Mouse (Mus musculus) forebrain, embryonic 12.5 days (tissue): ENCODE data around the gene F2r. TPM values are rescaled to one million over a fixed set of nuclear protein-coding genes. Genes with fewer than 3 reads are reported as not detected.

Source experiments
- ATAC-seq: fragments of 200-750 bp; cut with Nextera tagmentation; 2 replicates; pipeline ENCODE4 v1.8.0; 2017; ENCODE audit warnings: moderate TSS enrichment; ENCODE audit not compliant: low FRiP score
- H3K27ac ChIP-seq: fragments of 300-500 bp; sonication (generic); 2 replicates; pipeline ENCODE4 v1.5.1; 2016; ENCODE audit warnings: mild to moderate bottlenecking
- H3K27me3 ChIP-seq: fragments of 300-500 bp; sonication (generic); 2 replicates; pipeline ENCODE4 v1.6.1; 2016; ENCODE audit warnings: mild to moderate bottlenecking
- H3K36me3 ChIP-seq: fragments of 300-500 bp; sonication (generic); replicated peaks from 2 replicates; pipeline ENCODE4 v1.6.1; 2016; ENCODE audit warnings: mild to moderate bottlenecking
- H3K4me1 ChIP-seq: fragments of 300-500 bp; sonication (generic); 2 replicates; pipeline ENCODE4 v1.6.1; 2016
- H3K4me2 ChIP-seq: fragments of 300-500 bp; sonication (generic); 2 replicates; pipeline ENCODE4 v1.6.1; 2016; ENCODE audit warnings: mild to moderate bottlenecking, moderate library complexity
- H3K4me3 ChIP-seq: fragments of 300-500 bp; sonication (generic); replicated peaks from 2 replicates; pipeline ENCODE4 v1.5.1; 2016; ENCODE audit warnings: mild to moderate bottlenecking
- H3K9ac ChIP-seq: fragments of 300-500 bp; sonication (generic); 2 replicates; pipeline ENCODE4 v1.6.1; 2016; ENCODE audit warnings: mild to moderate bottlenecking
- H3K9me3 ChIP-seq: fragments of 300-500 bp; sonication (generic); 2 replicates; pipeline ENCODE4 v1.6.1; 2016
- WGBS: fragments of 180-500 bp; shearing (Covaris S2); methylation state at CpG from one replicate; pipeline ENCODE4 v1.1.7; 2016; 5-methylcytosine and 5-hydroxymethylcytosine counted together
- polyA plus RNA-seq: library from polyadenylated mRNA; unstranded; fragments of >200 nt; fragmentation: Nextera tagmentation; extraction: Ambion mirVana; gene quantifications from 2 replicates; pipeline ENCODE4 v1.2.1, GENCODE M21; 2016

F2r gene
- polyA plus RNA-seq, 1 experiment from 2014 or later, result 109 TPM

DNA sequence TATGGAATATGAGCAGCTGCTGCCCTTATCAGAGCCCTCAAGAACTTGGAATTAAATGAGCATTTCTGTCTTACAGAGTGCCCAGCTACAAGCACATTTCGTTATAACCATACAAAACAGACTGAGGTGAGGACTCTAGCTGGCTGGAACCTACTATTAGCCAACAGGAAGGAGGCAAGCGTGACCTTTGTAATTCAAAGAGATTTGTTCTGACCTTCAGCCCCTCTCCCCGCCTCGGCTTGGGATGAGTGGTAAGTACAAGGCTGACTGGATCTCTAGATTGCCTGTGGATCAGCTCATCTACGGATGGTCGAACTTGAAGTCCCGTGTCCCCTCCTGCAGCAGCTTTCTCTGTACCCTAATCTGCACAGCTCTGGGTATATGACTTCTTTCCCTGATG, 8.4 kb upstream of the F2r start:
- no peak overlapping the region for H3K27ac ChIP-seq
- H3K4me3 ChIP-seq, result no peak overlapping the region
- H3K27me3 ChIP-seq, result no peaks in the 10 kb centered on the region
- peaks cover 30% of the 10 kb centered on the region for H3K36me3 ChIP-seq
- H3K4me2 ChIP-seq, result no peak overlapping the region
- H3K9me3 ChIP-seq, result no peaks in the 10 kb centered on the region
- no peaks in the 10 kb centered on the region for H3K4me1 ChIP-seq
- no peak for ATAC-seq
- no peak overlapping the region for H3K9ac ChIP-seq
- 80% methylated on average over 7 of the region's 7 CpGs for WGBS

DNA sequence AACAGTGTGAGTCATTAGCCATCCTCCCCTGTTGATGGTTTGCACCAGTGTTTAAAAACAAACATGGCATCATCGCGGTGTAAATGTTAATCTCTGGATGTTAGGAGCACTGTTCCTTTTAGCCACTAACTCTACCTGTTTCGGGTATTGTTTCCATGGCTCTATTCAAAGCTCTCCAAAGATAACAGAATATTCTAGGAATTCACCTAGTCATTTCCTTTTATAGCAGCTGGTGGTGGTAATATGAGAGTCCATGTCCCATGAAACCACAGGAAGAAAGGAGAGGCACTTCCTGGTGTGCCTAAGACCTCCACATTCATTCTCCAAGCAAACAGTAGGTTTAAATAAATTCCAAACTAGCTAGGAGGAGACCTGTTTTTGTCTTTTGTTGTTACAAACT, 4.8 kb upstream of the F2r start:
- WGBS, result 91% methylated on average over 3 of the region's 3 CpGs
- H3K36me3 ChIP-seq, result peaks cover 5% of the 10 kb centered on the region; the same call in 1 of the 2 replicates

DNA sequence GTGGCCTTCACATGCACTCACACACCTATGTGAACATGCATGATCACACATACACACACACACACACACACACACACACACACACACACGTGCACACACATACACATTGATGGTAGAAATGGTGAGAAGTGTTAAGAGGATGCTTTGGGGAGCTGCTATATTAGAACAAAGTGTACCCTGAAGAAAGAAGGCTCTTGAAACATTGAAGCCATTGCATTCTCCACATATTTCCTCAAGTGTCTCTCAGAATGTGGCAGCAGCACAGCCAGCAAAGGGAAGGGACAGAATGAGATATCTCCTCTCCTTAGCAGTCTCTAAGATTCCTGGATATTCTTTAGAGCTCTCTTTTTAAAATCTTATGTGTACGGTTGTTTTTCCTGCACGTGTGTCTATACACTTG, 3.3 kb upstream of the F2r start:
- H3K4me2 ChIP-seq, result no peak overlapping the region
- H3K36me3 ChIP-seq, result no peaks in the 10 kb centered on the region
- WGBS, result 85% methylated on average over 3 of the region's 3 CpGs
- peaks cover 6% of the 10 kb centered on the region for H3K4me1 ChIP-seq
- no peak overlapping the region for H3K27ac ChIP-seq
- no peak overlapping the region for H3K9ac ChIP-seq
- ATAC-seq, result no peak
- H3K27me3 ChIP-seq, result no peaks in the 10 kb centered on the region
- H3K4me3 ChIP-seq, result no peak overlapping the region
- no peaks in the 10 kb centered on the region for H3K9me3 ChIP-seq

More for the DNA sequence above, 4.8 kb upstream of the F2r start:
- Histone ChIP-seq H3K9me3 (no peaks in the 10 kb centered on the region), H3K4me1 (no peaks in the 10 kb centered on the region), H3K27ac (no peak overlapping the region), H3K4me3 (no peak overlapping the region), H3K9ac (no peak overlapping the region), H3K4me2 (no peak overlapping the region), H3K27me3 (no peaks in the 10 kb centered on the region)
- no peak for ATAC-seq

DNA sequence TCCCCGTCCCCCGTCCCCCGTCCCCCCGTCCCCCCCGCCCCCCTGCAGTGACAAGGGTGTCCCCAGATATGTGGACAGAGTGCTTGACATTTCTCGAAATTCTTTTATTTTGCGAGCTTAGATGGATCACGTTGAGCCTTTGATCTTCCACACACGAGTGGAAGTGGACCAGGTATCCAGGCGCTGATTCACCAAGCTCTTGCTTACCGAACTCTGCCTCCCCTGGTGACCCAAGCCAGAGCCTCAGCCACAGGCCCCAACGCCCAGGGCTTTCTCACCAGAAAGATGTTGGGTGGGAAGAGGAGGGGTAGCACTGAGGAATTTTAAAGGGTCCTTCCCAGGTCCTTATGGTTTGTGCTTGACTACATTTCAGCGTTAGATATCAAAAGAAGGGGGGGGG, 572 bp upstream of the F2r start:
- Histone ChIP-seq H3K4me3 (peak overlapping the region; percentile 80), H3K4me1 (peaks cover 30% of the 10 kb centered on the region), H3K9ac (peak overlapping the region; percentile 92), H3K36me3 (peaks cover 4% of the 10 kb centered on the region; the same call in 1 of the 2 replicates), H3K27me3 (no peaks in the 10 kb centered on the region), H3K9me3 (no peaks in the 10 kb centered on the region), H3K27ac (peak overlapping the region; percentile 79; the same call in 1 of the 2 replicates), H3K4me2 (peak overlapping the region; percentile 66)
- 9% methylated on average over 13 of the region's 13 CpGs for WGBS
- ATAC-seq, result peak; percentile 18

DNA sequence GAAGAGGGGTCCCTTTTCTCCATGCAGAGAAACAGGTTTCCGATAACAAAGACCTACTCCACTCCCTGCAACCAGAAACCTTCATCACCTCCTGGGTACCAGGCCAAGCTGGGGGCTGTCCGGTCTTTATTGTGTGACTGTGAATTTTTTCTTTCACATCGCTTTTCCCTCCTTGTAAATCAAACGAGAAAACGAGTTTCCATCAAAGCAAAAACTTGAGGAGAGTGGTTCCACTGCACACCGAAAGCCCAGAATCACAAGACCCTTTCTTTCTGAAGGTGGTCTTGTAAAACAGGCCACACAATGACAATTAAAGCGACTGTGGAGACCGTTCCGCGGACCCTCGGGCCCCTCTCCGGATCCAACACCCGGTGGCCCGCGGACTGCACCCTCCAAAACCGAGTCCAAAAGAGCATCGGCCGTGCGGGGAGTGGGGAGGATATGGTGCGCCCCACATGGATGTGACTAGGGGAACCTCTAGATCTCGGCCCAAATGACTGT, 566 bp downstream of the F2r start:
- Histone ChIP-seq H3K4me1 (peaks cover 30% of the 10 kb centered on the region), H3K36me3 (peaks cover 4% of the 10 kb centered on the region; the same call in 1 of the 2 replicates), H3K4me2 (peak overlapping the region; percentile 66), H3K9ac (peak overlapping the region; percentile 92), H3K4me3 (peak overlapping the region; percentile 80), H3K27me3 (no peaks in the 10 kb centered on the region), H3K9me3 (no peaks in the 10 kb centered on the region), H3K27ac (peak overlapping the region; percentile 79)
- WGBS, result under 1% methylated on average over 21 of the region's 21 CpGs
- peak; percentile 42 for ATAC-seq

DNA sequence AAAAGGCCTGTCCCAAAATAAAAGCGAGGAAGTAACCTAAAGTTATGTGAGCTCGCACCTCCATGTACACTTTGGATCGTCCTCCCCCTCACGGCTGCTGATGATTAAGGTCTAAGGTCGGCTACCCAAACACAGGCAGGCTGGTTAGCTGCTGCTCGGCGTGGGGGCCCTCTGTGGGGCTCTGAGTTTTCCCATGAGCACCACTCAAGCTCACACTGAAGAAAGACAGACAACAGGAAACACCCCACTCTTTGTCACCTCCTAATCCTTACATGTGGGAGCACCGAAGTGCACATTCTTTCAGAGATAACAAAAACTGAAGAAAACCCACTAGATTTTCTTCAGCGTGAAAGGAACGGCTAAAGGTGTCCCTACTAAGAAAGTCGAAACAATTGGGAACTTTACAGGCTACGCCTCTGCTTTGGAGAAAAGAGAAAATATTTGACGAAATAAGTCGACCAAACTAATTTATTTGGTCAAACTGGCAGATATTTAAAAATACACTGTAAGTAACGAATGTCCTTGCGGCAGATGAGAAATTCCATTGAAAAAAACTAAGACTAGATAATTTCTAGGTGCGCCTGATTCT, 1.1 kb downstream of the F2r start:
- H3K4me1 ChIP-seq, result peaks cover 30% of the 10 kb centered on the region
- peaks cover 7% of the 10 kb centered on the region for H3K36me3 ChIP-seq
- peak overlapping the region; percentile 80 for H3K4me3 ChIP-seq
- H3K9me3 ChIP-seq, result no peaks in the 10 kb centered on the region
- ATAC-seq, result no peak
- no peak overlapping the region for H3K27ac ChIP-seq
- WGBS, result 7% methylated on average over 17 of the region's 17 CpGs
- peak overlapping the region; percentile 92 for H3K9ac ChIP-seq
- no peaks in the 10 kb centered on the region for H3K27me3 ChIP-seq
- H3K4me2 ChIP-seq, result peak overlapping the region; percentile 66

DNA sequence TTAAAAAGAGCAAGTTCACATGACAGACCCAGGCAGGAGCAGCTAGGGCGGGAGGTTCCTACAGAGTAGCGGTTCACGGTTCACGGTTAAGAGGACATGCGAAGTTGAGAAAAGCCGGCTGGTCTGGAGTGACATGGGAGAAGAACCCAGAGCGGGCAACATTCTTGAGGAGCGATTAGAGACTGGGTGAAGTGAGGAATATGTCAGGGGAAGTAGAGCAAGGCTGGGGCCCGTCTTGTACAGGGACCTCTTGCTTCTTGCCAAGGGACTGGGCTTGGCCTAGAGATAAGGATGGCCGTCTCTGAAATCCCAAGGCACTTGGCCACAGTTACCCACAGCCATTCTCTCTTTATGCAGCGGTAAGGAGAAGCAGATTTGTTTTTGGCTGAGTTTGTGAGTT, 1.8 kb downstream of the F2r start:
- peak overlapping the region; percentile 66 for H3K4me2 ChIP-seq
- no peaks in the 10 kb centered on the region for H3K27me3 ChIP-seq
- 59% methylated on average over 11 of the region's 11 CpGs for WGBS
- H3K36me3 ChIP-seq, result peaks cover 13% of the 10 kb centered on the region
- H3K4me1 ChIP-seq, result peaks cover 30% of the 10 kb centered on the region
- H3K9ac ChIP-seq, result peak overlapping the region; percentile 92
- H3K4me3 ChIP-seq, result peak overlapping the region; percentile 80
- H3K9me3 ChIP-seq, result no peaks in the 10 kb centered on the region
- H3K27ac ChIP-seq, result no peak overlapping the region
- ATAC-seq, result no peak

DNA sequence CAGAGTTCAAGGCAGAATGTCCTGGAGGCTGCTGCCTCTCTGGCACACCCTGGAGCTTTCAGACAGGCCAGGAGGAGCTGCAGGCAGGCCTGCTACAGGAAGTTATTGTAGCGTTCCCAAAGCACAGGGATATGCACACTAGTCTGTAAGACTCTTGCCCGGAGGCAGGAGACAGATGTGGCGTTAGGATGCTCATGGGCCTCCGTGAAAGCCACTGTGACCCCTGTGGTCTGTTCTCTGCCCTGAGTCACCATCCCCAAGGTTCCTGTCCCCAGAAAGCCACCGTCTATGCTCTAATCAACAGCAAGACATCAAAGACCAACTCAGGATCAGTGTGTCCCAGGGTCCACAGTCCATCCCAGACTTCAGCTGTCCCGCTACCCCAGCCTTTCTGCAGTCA, 3.5 kb downstream of the F2r start:
- Histone ChIP-seq H3K4me3 (no peak overlapping the region), H3K36me3 (peaks cover 31% of the 10 kb centered on the region), H3K4me1 (peaks cover 30% of the 10 kb centered on the region), H3K4me2 (no peak overlapping the region), H3K9ac (no peak overlapping the region), H3K9me3 (no peaks in the 10 kb centered on the region), H3K27me3 (no peaks in the 10 kb centered on the region), H3K27ac (0 out of 2 replicates have a peak overlapping the region, but pooled peaks have one; percentile 20)
- ATAC-seq, result no peak
- 71% methylated on average over 6 of the region's 6 CpGs for WGBS

DNA sequence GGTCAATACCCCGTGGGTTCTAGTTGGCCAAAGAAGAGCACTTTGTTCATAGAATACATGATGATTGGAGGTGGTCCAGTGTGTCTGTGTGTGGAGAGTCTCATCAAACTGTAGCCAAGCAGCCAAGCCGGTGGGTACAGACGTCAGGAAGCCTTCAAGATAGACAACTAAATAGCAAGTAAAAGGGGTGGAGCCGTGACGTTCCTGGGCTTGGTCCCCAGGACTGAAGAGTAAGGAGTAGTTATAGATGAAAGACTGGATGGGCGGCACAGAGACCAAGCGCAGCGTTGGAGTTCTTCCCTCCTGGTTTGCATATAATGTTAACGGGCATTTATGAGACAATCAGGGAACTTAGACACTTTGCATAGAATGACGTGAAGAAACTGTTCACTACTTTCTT, 6.0 kb downstream of the F2r start:
- H3K4me3 ChIP-seq, result no peak overlapping the region
- H3K4me1 ChIP-seq, result peaks cover 30% of the 10 kb centered on the region
- no peak overlapping the region for H3K4me2 ChIP-seq
- no peak for ATAC-seq
- no peak overlapping the region for H3K27ac ChIP-seq
- peaks cover 5% of the 10 kb centered on the region; the same call in 1 of the 2 replicates for H3K9me3 ChIP-seq
- H3K27me3 ChIP-seq, result no peaks in the 10 kb centered on the region
- 93% methylated on average over 10 of the region's 10 CpGs for WGBS
- H3K36me3 ChIP-seq, result peaks cover 37% of the 10 kb centered on the region
- no peak overlapping the region for H3K9ac ChIP-seq

DNA sequence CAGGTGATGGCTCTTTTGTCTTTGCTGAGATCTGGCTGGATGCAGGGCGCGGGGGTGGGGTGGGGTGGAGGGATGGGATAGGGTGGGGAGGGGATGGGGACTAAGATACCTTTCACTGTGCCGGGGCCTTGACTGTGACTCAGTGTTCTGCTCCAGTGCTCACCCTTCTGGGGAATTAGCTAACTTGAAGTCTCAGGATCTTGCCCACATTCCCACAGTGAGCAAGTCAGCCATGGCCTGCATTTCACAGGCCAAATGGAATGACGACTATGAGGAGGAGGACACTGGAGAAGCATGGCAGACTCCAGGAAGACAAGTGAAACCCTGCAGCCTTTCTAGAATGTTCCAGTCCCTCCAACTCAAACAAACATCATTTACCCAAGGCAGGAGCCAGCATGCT, 6.5 kb downstream of the F2r start:
- H3K4me1 ChIP-seq, result peaks cover 25% of the 10 kb centered on the region

DNA sequence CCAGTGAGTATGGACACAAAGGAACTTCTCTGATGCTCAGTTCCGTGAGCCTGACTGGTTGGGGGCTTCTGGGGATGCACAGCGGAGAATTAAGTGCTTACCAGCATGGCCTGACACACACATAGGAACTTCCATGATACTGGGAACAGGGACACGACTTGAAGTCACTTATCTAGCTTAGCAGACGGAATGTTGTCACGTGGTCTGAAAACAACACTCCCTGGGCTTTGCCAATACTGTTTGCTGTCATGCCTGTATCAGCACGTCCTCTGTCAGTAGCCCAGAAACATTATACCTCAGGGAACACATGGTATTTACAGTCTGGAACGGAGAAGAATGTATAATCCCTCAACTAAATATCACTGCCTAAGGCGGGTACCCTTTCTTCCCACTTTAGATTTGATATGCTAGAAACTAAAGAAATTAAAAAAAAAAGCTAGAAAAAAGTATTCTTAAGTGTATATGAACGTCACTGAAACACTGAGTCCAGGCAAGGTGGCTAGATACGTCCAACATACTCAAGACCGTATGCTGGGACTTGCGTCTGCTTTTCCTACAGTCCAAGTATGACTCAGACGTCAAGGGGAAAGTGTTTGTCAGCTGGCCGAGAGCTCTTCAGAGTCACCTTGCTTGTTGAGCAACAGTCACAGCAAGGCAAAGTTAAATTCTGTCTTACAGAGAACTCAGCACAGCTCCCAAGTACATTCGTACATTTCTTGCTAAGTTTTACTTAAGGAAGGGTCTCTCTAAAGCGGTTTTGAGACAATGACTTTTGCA, 7.3 kb downstream of the F2r start:
- H3K36me3 ChIP-seq, result peaks cover 48% of the 10 kb centered on the region
- 92% methylated on average over 16 of the region's 16 CpGs for WGBS

More for the DNA sequence above, 6.5 kb downstream of the F2r start:
- Histone ChIP-seq H3K27ac (no peak overlapping the region), H3K4me3 (no peak overlapping the region), H3K9ac (no peak overlapping the region), H3K27me3 (no peaks in the 10 kb centered on the region), H3K9me3 (peaks cover 5% of the 10 kb centered on the region; the same call in 1 of the 2 replicates), H3K4me2 (no peak overlapping the region), H3K36me3 (peaks cover 41% of the 10 kb centered on the region)
- no peak for ATAC-seq
- 96% methylated on average over 4 of the region's 4 CpGs for WGBS

DNA sequence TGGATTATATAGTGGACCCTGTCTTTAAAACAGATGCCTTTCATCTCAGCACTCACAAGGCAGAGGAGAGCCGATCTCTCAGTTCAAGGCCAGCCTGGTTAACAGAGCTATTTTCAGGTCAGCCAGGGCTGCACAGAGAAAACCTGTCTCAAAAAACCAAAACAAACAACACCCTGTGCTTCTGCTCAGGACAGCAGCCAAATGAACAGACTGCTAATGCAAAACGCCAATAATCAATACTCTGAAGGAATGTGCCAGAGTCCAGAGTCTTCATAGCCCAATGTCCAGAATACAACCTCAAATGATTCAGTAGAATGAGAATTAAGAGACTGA, 9.2 kb downstream of the F2r start:
- Histone ChIP-seq H3K27ac (no peak overlapping the region), H3K36me3 (peaks cover 62% of the 10 kb centered on the region), H3K27me3 (no peaks in the 10 kb centered on the region), H3K4me1 (no peaks in the 10 kb centered on the region), H3K4me2 (no peak overlapping the region), H3K4me3 (no peak overlapping the region), H3K9me3 (peaks cover 5% of the 10 kb centered on the region; the same call in 1 of the 2 replicates), H3K9ac (no peak overlapping the region)
- no peak for ATAC-seq
- 91% methylated on average over 2 of the region's 2 CpGs for WGBS

More for the DNA sequence above, 7.3 kb downstream of the F2r start:
- Histone ChIP-seq H3K9ac (no peak overlapping the region), H3K9me3 (peaks cover 5% of the 10 kb centered on the region; the same call in 1 of the 2 replicates), H3K4me2 (no peak overlapping the region), H3K27me3 (no peaks in the 10 kb centered on the region), H3K4me3 (no peak overlapping the region), H3K27ac (no peak overlapping the region), H3K4me1 (peaks cover 18% of the 10 kb centered on the region)
- no peak for ATAC-seq
